In the genomic region with DNA sequence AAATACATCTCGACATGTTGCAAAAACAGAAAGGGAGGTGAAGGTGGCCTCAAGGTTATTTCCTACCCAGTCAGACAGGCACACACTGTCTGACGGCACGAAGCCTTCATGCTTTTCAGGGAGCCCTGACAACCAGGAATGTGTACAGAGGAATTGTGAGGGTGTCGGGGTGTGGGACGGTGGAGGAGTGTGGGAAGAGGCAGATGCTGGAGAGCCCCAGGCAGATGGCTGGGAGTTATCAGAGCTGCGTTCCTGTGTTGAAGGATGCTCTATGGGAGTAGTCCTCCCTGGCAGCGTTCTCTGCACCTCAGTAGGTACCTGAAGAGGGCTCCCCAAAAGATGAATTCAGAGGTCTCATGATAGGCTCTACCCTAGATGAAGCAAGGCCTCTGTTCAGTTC, we compare ENCODE assay signal across 14 mouse cellular contexts. TPM values are rescaled to one million over a fixed set of nuclear protein-coding genes. Genes with fewer than 3 reads are reported as not detected.
DNase-seq lines count a peak whose midpoint lies in the region; ATAC-seq and TF ChIP-seq lines count a peak whose summit lies in the region.
"Had no signal": no experiment of that assay in that cellular context is flagged by ENCODE, and none has a peak within 500 bp of the region (broad histone marks: within the 10 kb centered on the region; RNA-seq: fewer than 3 reads in every experiment).

No protein-coding gene starts in this region.

- 0 out of 2 replicates have a peak, but pooled peaks have one; percentile 21 for ATAC-seq in hindbrain, embryonic 12.5 days (ENCODE audit: low FRiP score)
- no peak for ATAC-seq in hindbrain, embryonic 16.5 days
- no peak for ATAC-seq in midbrain, postnatal 0 days (ENCODE audit: low FRiP score)
- ATAC-seq in embryonic facial prominence, embryonic 13.5 days (ENCODE audit: insufficient number of reproducible peaks, insufficient read depth, low FRiP score, low TSS enrichment, low read depth), result no peak
- no peak for ATAC-seq in granulocyte monocyte progenitor cell, adult 5-6 weeks (replicated peaks; ENCODE audit: poor library complexity, severe bottlenecking)
- ATAC-seq: midbrain, embryonic 16.5 days had no signal

- H3K36me3 ChIP-seq in hindbrain, embryonic 12.5 days, result 0 out of 2 replicates have a peak, but pooled peaks cover 8% of the 10 kb centered on the region
- no peaks in the 10 kb centered on the region for H3K36me3 ChIP-seq in hindbrain, embryonic 16.5 days (ENCODE audit: control insufficient read depth, insufficient read depth, low read length)
- peaks cover 39% of the 10 kb centered on the region for H3K36me3 ChIP-seq in midbrain, embryonic 10.5 days
- H3K36me3 ChIP-seq in midbrain, postnatal 0 days (ENCODE audit: insufficient read depth, low read length), result peaks cover 2% of the 10 kb centered on the region; the same call in 1 of the 2 replicates
- peaks cover 7% of the 10 kb centered on the region; the same call in 1 of the 2 replicates for H3K36me3 ChIP-seq in embryonic facial prominence, embryonic 13.5 days

- no peak overlapping the region for H3K9ac ChIP-seq in hindbrain, embryonic 12.5 days
- H3K9ac ChIP-seq in hindbrain, embryonic 16.5 days (ENCODE audit: low read depth, low read length), result no peak overlapping the region
- H3K9ac ChIP-seq in midbrain, postnatal 0 days (replicated peaks; ENCODE audit: low read length, poor library complexity, severe bottlenecking), result no peak overlapping the region
- H3K9ac ChIP-seq in embryonic facial prominence, embryonic 13.5 days, result no peak overlapping the region
- H3K9ac ChIP-seq: heart, embryonic 13.5 days; liver, embryonic 15.5 days had no signal

- H3K27me3 ChIP-seq in hindbrain, embryonic 12.5 days, result no peaks in the 10 kb centered on the region
- no peaks in the 10 kb centered on the region for H3K27me3 ChIP-seq in hindbrain, embryonic 16.5 days (replicated peaks; ENCODE audit: control insufficient read depth, insufficient read depth, low read length)
- H3K27me3 ChIP-seq in midbrain, embryonic 10.5 days (ENCODE audit: low read depth, poor library complexity, severe bottlenecking), result no peaks in the 10 kb centered on the region
- H3K27me3 ChIP-seq in midbrain, postnatal 0 days (ENCODE audit: insufficient read depth, low read length), result no peaks in the 10 kb centered on the region
- no peaks in the 10 kb centered on the region for H3K27me3 ChIP-seq in embryonic facial prominence, embryonic 13.5 days
- H3K27me3 ChIP-seq: heart, embryonic 13.5 days; liver, embryonic 15.5 days had no signal

- H3K9me3 ChIP-seq in hindbrain, embryonic 12.5 days (replicated peaks), result no peaks in the 10 kb centered on the region
- no peaks in the 10 kb centered on the region for H3K9me3 ChIP-seq in hindbrain, embryonic 16.5 days (ENCODE audit: control insufficient read depth, low read length)
- H3K9me3 ChIP-seq in midbrain, embryonic 10.5 days (replicated peaks), result no peaks in the 10 kb centered on the region
- H3K9me3 ChIP-seq in midbrain, postnatal 0 days (ENCODE audit: low read length), result no peaks in the 10 kb centered on the region
- no peaks in the 10 kb centered on the region for H3K9me3 ChIP-seq in embryonic facial prominence, embryonic 13.5 days
- H3K9me3 ChIP-seq: heart, embryonic 13.5 days; liver, embryonic 15.5 days had no signal

- WGBS in hindbrain, embryonic 12.5 days, result 68% methylated on average over 7 of the region's 7 CpGs
- WGBS in hindbrain, embryonic 16.5 days, result 52% methylated on average over 7 of the region's 7 CpGs
- WGBS in midbrain, embryonic 10.5 days, result 84% methylated on average over 7 of the region's 7 CpGs
- WGBS in midbrain, postnatal 0 days, result 59% methylated on average over 7 of the region's 7 CpGs
- 70% methylated on average over 7 of the region's 7 CpGs for WGBS in embryonic facial prominence, embryonic 13.5 days

- DNase-seq in midbrain, embryonic 10.5 days (ENCODE audit: low spot score), result no peak
- no peak for DNase-seq in midbrain, postnatal 0 days (ENCODE audit: low spot score)
- peak; percentile 70 to 72 for DNase-seq in layer of hippocampus, postnatal 36 days
- no peak for DNase-seq in lung, postnatal 4 days
- DNase-seq: cerebellum, adult 11-12 months; lung, postnatal 36 days had no signal

- peaks cover 29% of the 10 kb centered on the region for H3K4me1 ChIP-seq in hindbrain, embryonic 12.5 days
- peaks cover 19% of the 10 kb centered on the region for H3K4me1 ChIP-seq in hindbrain, embryonic 16.5 days (ENCODE audit: control insufficient read depth, insufficient read depth, low read depth, low read length)
- H3K4me1 ChIP-seq in midbrain, embryonic 10.5 days, result peaks cover 21% of the 10 kb centered on the region
- H3K4me1 ChIP-seq in midbrain, postnatal 0 days (ENCODE audit: insufficient read depth, low read length), result peaks cover 15% of the 10 kb centered on the region; the same call in 1 of the 2 replicates
- peaks cover 36% of the 10 kb centered on the region for H3K4me1 ChIP-seq in embryonic facial prominence, embryonic 13.5 days

- TF ChIP-seq CTCF in midbrain, postnatal 0 days (IDR thresholded peaks at IDR 0.05), result no peak

- H3K4me2 ChIP-seq in hindbrain, embryonic 12.5 days (replicated peaks), result no peak overlapping the region
- H3K4me2 ChIP-seq in hindbrain, embryonic 16.5 days (ENCODE audit: low read length), result no peak overlapping the region
- no peak overlapping the region for H3K4me2 ChIP-seq in midbrain, postnatal 0 days (ENCODE audit: low read depth, low read length, poor library complexity, severe bottlenecking)
- peak overlapping the region; percentile 39; the same call in 1 of the 2 replicates for H3K4me2 ChIP-seq in embryonic facial prominence, embryonic 13.5 days
- H3K4me2 ChIP-seq: heart, embryonic 13.5 days; liver, embryonic 15.5 days had no signal

- no peak overlapping the region for H3K27ac ChIP-seq in hindbrain, embryonic 12.5 days
- H3K27ac ChIP-seq in hindbrain, embryonic 16.5 days (ENCODE audit: low read depth, low read length), result no peak overlapping the region
- peak overlapping the region; percentile 38; the same call in 1 of the 2 replicates for H3K27ac ChIP-seq in midbrain, embryonic 10.5 days (replicated peaks)
- H3K27ac ChIP-seq in midbrain, postnatal 0 days (ENCODE audit: low read depth, low read length), result no peak overlapping the region
- peak overlapping the region; percentile 84 for H3K27ac ChIP-seq in embryonic facial prominence, embryonic 13.5 days
- H3K27ac ChIP-seq: gastrocnemius, adult 2 months had no signal

- H3K4me3 ChIP-seq in hindbrain, embryonic 12.5 days, result no peak overlapping the region
- no peak overlapping the region for H3K4me3 ChIP-seq in hindbrain, embryonic 16.5 days (ENCODE audit: low read length)
- H3K4me3 ChIP-seq in midbrain, embryonic 10.5 days, result no peak overlapping the region
- no peak overlapping the region for H3K4me3 ChIP-seq in midbrain, postnatal 0 days (ENCODE audit: low read depth, low read length)
- no peak overlapping the region for H3K4me3 ChIP-seq in embryonic facial prominence, embryonic 13.5 days
- H3K4me3 ChIP-seq: heart, embryonic 13.5 days; liver, embryonic 15.5 days had no signal

RNA-seq across cellular contexts. Expression of a gene that starts 45.4 kb away (rescaled TPM):
- 45.0 and 45.1 TPM in 2 replicates for polyA plus RNA-seq in hindbrain, embryonic 12.5 days (2016; fragmentation: Nextera tagmentation; extraction: Ambion mirVana)
- polyA plus RNA-seq in hindbrain, embryonic 16.5 days (2015; fragmentation: Nextera tagmentation; extraction: Ambion mirVana), result 65.2 and 71.2 TPM in 2 replicates
- 43.4 and 43.7 TPM in 2 replicates for polyA plus RNA-seq in midbrain, embryonic 10.5 days (2016; fragmentation: Nextera tagmentation; extraction: Ambion mirVana)
- 43.2 and 47.7 TPM in 2 replicates for total RNA-seq in midbrain, postnatal 0 days (2014; rRNA removed)
- polyA plus RNA-seq in midbrain, postnatal 0 days (2015; fragmentation: Nextera tagmentation; extraction: Ambion mirVana), result 56.4 and 58.2 TPM in 2 replicates
- 39.9 and 43.9 TPM in 2 replicates for polyA plus RNA-seq in embryonic facial prominence, embryonic 13.5 days (2015; fragmentation: Nextera tagmentation; extraction: Ambion mirVana)
- total RNA-seq in layer of hippocampus, postnatal 36 days (2021), result 10 to 100 TPM; 68.8 to 78.9 TPM
- total RNA-seq in granulocyte monocyte progenitor cell, adult 5-6 weeks (2014; fragmentation: Nextera tagmentation), result 1.5 and 4.9 TPM in 2 replicates
- 0.46 and 1.0 TPM in 2 replicates for total RNA-seq in granulocyte monocyte progenitor cell, adult 5-6 weeks (2017)

Comparison
In these comparisons a context has a peak if more than half of its experiments do, and no peak if none do; other contexts are left out.
1. H3K27ac ChIP-seq: peak in midbrain, embryonic 10.5 days (single experiment) and embryonic facial prominence, embryonic 13.5 days (single experiment); none in hindbrain, embryonic 12.5 days (single experiment), hindbrain, embryonic 16.5 days (single experiment) and midbrain, postnatal 0 days (single experiment).
2. DNase-seq: peak in layer of hippocampus, postnatal 36 days (2 of 2); none in midbrain, embryonic 10.5 days (single experiment), midbrain, postnatal 0 days (single experiment) and lung, postnatal 4 days (0 of 2).